Mouse (Mus musculus): ENCODE data around the gene Doc2a.
A peak's percentile ranks its signal among the peaks of the same experiment; 100 is the strongest.

The Doc2a gene

DNA sequence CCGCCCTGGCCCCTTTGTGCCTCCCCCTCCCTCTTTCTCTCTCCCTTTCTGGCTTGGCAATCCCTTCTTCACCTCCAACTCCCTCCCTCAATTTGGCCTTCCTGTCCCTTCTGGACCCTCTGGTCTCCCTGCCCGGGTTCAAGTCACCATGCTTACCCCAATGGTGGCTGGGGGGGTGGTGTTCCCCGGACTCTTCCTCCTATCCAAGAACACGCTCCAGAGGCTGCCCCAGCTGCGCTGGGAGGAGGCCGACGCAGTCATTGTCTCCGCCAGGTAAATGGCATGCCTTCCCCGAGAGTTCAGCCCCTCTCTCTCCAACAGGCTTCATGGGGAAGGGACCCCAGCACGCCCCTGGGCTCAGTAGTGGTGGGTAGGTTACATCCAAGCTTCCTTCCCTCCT lies 23.3 kb upstream of the Doc2a start:
- no peak for DNase-seq

DNA sequence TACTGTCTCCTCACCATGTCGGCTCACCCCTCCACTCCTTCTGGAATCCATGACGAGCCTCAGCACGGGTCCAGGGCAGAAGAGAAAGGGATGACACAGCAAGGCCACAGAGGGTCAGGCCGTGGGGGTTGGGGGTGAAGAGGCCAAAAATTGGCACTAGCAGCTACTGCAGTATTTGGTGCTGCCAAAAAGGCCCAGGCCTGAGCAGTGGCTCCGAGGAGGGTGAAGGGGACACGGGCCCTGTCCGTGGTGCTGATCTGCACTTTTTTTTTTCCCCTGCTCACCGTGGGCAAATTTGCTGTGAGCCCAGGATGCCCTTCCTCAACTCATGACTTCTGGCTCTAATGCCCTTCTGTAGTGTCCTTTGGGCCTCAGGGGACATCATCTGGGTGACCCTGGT lies 21.8 kb upstream of the Doc2a start:
- no peak for DNase-seq

GRCm38 (mm10) chr7:126825952-126826351 lies 21.3 kb upstream of the Doc2a start:
- no peak for DNase-seq

DNA sequence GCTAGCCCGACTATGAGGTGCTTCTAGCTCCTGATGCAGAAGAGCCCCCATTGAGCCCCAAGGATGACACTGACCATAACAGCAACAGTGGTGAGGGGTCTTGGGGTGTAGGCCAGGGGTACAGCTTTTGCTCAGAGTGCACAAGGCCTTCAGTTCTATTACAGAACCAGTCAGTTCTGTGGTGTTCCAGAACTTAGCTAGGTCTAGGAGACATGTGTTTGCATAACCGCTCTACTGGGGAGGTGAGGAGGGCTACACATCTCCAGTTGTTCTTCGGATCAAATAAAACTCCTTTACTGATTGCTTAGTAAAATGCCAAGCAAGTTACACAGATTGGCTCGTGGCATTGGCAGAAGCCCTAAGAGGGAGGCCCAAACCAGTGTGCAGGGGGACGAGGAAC lies 15.7 kb upstream of the Doc2a start, which contains the start of gene 4930451I11Rik:
Gene 4930451I11Rik, minus strand, starts transcription at position 101 of the 400 bp plus-strand sequence.
- no peak for DNase-seq

GRCm38 (mm10) chr7:126832036-126832598 lies 15.1 kb upstream of the Doc2a start:
- peak; percentile 85 for DNase-seq

- DNase-seq, result no peak
Measured at GRCm38 (mm10) chr7:126833294-126833693, 13.9 kb upstream of the Doc2a start.

DNA sequence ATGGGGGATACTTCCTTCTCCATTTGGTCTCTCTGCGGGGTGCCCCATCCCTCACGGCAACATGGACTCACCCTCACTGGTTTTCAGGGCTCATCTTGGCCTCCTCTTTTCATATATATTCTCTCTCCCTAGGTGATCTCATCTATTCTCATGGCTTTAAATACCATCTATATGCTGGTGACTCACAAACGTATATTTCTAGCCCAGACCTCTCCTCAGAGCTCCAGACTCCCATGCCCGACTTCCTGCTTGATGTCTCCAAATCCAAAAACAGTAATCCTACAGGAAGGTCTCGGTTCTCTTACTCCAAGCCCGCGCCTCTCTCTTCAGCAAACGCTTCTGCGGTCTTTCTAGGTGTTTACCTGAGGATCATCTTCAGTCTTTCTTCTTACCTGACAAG lies 3.9 kb upstream of the Doc2a start:
- no peak for DNase-seq

GRCm38 (mm10) chr7:126845516-126845915 lies 1.7 kb upstream of the Doc2a start:
- DNase-seq, result no peak

DNA sequence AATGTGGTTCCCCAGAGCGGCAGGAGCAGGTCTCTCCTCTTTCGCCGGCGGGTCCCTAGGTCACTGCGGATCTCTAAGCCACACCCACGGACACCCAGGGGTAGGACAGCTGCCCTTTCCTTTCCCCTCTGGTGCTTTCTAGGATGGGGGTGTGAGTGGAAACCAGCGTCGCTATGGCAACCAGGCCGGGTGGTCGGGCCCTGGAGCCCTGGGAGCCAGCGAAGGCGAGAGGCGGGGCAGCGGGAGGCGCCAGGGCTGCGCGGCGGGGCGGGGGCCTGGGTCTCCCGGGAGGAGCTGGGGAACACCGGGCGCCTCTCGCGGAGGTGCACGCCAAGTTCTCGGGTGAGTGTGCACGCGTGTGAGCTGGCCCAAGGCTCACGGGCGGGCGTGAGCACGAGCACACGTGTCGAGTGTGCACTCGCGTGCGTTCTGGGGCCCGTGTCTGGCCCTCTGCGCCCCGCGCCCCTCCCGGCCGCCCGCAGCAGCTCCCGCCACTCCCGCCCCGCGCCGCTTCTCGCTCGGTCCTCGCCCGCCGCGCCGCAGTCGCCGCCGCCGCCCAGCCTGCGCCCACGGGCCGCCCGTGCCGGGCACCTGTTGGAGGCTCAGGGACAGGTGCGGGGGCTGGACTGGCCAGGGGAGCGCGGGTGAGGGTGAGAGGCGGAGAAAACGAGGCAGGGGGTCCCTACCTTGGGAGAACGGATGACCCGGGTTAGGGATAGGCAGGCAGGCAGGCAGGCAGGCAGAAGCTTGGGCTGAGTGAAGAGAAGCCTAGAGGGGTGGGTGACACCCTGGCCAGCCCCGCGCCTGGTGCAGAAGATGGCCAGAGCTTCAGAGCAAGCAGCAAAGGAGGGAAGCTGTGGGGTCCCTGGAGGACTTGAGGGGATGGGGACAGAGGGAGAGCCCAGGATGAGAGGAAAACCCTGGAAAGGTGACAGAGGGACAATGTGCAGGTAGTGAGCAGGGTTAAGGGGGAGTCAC lies 494 bp downstream of the Doc2a start:
- DNase-seq, result no peak

- DNase-seq, result no peak
Measured at GRCm38 (mm10) chr7:126848794-126849193, 1.6 kb downstream of the Doc2a start.

DNA sequence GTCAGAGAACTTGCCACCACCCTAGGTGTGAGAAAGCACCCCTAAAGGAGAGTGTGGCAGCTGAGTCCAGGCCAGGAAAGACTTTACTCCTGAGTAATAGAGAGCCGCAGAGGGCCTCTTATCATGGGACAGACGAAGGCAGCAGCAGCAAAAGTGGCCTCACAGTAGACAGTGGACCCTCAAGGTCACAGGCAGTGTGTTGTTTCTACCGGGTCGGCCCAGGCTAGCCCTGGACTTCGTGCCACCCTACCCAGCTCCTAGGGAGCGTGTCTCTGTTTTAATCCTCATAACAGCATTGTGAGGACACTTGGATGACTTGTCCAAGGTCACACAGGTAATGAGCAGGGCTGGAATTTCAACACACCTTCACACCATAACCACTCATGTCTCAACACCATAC lies 2.9 kb downstream of the Doc2a start:
- DNase-seq, result no peak

DNA sequence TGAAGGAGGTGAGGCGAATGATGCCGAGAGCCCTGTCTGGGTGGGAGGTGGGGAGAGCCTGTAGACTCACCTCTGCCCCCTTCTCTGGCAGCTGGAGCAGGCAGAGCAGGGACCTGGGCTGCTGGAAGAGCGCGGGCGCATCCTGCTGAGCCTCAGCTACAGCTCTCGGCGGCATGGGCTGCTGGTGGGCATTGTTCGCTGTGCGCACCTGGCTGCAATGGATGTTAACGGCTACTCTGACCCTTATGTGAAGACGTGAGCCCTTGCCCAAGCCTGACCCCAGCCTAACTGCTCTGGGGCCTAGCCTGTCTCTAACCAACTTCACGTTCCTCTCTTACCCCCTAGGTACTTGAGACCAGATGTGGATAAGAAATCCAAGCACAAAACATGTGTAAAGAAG lies 4.0 kb downstream of the Doc2a start:
- no peak for DNase-seq

DNA sequence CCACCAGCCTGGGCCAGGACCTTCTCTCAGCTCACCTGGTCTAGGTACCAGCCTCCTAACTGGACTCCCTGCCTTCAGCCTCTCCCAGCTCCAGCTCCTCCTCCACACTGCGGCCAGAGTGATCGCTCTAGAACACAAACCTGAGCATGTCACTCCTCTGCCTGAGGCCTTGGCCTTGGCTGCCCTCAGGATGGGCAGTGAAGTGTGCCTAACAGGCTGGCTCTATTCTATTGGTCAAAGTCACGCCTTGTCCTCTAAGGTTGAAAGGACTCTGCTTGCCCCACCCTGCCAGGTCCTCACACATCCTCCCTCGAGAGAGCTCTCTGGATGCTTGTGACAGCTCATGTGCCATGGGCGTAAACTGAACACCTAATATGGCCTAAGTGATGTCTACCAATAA lies 6.2 kb downstream of the Doc2a start:
- DNase-seq, result no peak

GRCm38 (mm10) chr7:126855641-126856040 lies 8.4 kb downstream of the Doc2a start:
- DNase-seq, result no peak

GRCm38 (mm10) chr7:126856741-126857420 lies 9.7 kb downstream of the Doc2a start:
- DNase-seq, result no peak

DNA sequence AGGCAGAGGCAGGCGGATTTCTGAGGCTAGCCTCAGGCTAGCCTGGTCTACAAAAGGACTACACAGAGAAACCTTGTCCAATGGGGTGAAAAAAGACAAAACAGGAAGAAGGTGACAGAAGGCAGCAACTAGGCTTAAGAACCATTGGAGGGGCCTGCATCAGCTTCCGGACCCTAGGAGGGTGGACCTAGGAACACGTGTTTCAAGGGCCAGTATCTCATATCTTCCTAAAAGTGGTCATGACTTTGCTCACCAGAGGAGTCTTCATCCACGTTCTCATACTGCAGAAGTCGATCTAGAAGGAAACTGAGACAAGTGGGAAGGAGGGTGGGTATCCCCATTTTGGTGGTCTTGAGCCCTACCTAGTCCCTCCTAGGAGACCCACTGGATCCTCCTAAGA lies 13.8 kb downstream of the Doc2a start:
- no peak for DNase-seq

DNA sequence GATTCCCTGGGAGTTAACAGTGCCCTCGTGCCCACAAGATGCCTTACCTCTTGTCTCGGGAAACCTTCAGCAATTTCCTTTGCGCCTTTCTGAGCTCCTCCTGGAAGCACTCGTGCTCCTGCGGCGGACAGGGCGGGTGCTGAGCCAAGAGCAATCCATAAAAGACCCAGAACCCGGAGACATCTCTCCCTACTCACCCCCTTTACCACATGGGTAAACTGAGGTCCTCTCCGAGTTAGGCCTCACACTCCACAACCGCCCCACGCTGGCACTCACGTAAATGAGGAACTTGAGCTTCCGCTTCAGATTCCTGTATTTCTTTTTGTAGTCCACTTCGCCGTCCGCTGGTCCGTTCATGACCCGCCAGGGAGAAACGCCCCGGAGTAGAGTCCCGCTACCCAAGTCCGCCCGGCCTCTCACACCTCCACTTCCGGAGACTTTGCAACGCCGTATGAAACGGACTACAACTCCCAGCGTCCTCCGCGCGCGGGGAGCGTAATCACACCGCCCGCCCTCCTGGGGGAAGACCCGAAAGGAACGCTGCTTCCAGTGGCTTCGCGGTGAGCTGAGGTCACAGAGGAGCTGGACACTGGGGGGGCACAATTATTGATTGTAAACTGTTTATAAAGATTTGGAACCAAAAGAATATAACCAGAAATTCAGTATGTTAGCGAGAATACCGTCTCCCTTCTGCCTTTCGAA lies 14.4 kb downstream of the Doc2a start, which contains the start of gene Hirip3:
Gene Hirip3, plus strand, starts transcription at position 544 of the 702 bp plus-strand sequence.
- DNase-seq, result peak; percentile 94

DNA sequence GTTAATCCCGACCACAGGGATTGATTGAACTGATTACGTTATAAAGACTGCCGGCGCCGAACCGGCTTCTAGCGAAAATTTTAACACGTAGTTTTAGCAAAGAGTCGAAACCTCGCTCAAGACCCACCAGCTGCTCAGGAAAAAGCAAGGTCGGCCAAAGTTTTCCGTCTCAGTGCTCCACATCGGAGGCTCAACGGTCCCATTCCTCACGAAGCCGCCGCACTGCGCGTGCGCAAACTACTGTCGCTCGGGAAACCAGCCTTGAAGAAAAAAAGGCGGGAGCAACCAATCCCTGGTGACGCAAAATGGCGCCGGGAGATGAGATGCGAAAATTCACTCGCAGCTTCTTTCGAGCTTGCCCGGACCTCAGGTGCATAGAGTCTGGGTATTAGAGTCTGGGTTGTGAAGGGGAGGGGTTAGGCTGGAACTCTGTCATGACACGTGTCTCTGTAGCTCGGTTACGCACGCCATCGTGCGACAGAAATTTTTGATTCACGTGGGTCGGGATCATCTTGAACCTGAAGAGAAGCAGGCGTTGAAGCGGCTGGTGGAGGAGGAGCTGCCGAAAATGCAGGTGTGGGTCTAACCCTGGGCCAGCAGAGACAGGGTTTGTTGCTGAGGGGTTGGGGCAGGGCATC lies 15.1 kb downstream of the Doc2a start, which contains the start of gene Ino80e:
Gene Ino80e, minus strand, starts transcription at position 231 of the 638 bp plus-strand sequence.
- peak; percentile 94 for DNase-seq

GRCm38 (mm10) chr7:126863791-126864190 lies 16.6 kb downstream of the Doc2a start:
- no peak for DNase-seq

- no peak for DNase-seq
Measured at GRCm38 (mm10) chr7:126867534-126867933, 20.3 kb downstream of the Doc2a start.

GRCm38 (mm10) chr7:126868003-126868402 lies 20.8 kb downstream of the Doc2a start:
- no peak for DNase-seq

All from cerebellum, adult 8-10 months (tissue).